Mouse (Mus musculus) adipocyte (in vitro differentiated cells): ENCODE data around the gene 9130204L05Rik.
A peak's percentile ranks its signal among the peaks of the same experiment; 100 is the strongest.

Source experiments
- DNase-seq: peaks from one replicate; pipeline ENCODE4 v3.0.0-alpha.2; 2016; ENCODE audit warnings: low spot score

The 9130204L05Rik gene

GRCm38 (mm10) chr3:91090703-91091102 lies at the start of gene 9130204L05Rik:
Gene 9130204L05Rik, minus strand, starts transcription at chr3:91090803.
- DNase-seq: no peak

GRCm38 (mm10) chr3:91108696-91109095 lies 18.1 kb upstream of the 9130204L05Rik start:
- DNase-seq: no peak

DNA sequence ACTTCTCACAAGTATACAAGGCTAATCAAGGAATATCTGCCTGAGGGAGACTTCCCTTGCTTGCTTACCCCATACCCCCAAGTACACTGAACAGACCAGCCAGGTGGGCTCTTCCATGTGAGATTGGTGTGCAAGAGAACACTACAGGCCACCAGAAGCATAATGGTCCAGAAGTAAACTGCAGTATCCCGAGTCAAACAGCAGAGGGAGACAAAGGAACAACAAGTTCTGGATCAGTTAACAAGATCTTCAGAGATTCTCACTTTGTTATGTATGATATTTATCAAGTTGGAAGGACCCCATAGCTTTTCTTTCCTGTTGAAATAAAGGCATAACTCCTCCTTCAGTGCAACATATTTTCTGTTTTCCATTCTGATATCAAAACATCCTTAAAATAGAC lies 31.4 kb downstream of the 9130204L05Rik start:
- peak; percentile 27 for DNase-seq

DNA sequence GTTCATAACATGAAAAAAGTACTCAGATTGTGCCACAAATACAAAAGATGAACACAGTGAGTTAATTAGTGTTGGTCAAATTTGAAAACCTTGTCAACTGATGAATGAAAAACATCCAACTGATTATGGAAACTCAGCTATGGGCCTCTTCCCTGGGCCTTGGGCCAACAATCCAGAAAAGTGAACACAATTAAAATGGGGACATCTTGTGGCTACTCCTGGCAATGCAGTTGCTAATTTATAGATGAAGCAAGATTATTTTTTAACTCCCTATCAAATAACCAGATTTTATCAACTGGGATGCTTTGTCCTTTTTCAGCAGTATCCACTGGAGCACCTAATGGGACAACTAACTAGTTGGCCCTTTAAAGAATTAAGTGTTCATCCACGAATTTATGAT lies 37.9 kb downstream of the 9130204L05Rik start:
- peak; percentile 39 for DNase-seq
